Mouse (Mus musculus) cerebellum, adult 2 months (tissue): ENCODE results near the gene Dnm3.

ENCODE experiments used
- CTCF ChIP-seq: fragments of 200-500 bp; IDR thresholded peaks from 2 replicates; pipeline ENCODE4 v1.5.1; 2011; ENCODE audit warnings: low read depth, mild to moderate bottlenecking, control low read depth, low read length, moderate library complexity, borderline replicate concordance; ENCODE audit not compliant: insufficient read depth
- POLR2A ChIP-seq: fragments of 200-500 bp; IDR thresholded peaks from 2 replicates; pipeline ENCODE4 v1.6.1; 2011; ENCODE audit warnings: low read length, control low read depth, borderline replicate concordance; ENCODE audit not compliant: insufficient read depth

DNA sequence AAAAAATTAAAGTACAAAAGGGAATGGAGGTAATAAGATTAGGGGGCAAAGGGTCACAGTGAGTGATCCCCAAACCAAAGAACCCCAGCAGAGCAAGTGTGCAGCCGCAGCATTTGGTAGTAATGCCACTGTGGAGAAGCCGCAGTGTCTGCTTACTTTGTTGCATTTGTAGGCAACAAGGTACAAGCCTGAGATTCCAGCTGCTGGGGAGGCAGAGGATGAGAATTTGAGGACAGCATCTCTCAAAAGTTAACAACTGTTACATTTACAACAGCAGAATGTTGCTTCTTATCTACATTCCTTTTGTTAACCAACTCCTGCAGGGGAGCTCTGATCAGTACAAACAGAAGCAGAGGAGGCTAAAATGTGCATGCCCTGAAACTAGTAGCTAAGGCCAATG lies 267.3 kb downstream of the Dnm3 start:
- TF ChIP-seq POLR2A (no peak), CTCF (no peak)
